Mouse (Mus musculus): ENCODE data around the gene Zfp526.

GRCm38 (mm10) chr7:25271651-25272444, 50.6 kb downstream of the Zfp526 start:
- no peak for TF ChIP-seq MYC (IDR thresholded peaks at IDR 0.05; ENCODE audit: low read depth, low read length)
- TF ChIP-seq CTCF (IDR thresholded peaks at IDR 0.05 in 2 of 3, conservative IDR thresholded peaks at IDR 0.05 in 1 of 3; ENCODE audit: control insufficient read depth in 1 of 3, insufficient read depth in 1 of 3, low read depth in 2 of 3, low read length in 3 of 3, poor library complexity in 1 of 3, severe bottlenecking in 1 of 3): no peak
- no peak for TF ChIP-seq TCF12 (IDR thresholded peaks at IDR 0.05; ENCODE audit: low read depth, low read length)
- no peak for TF ChIP-seq CHD2 (IDR thresholded peaks at IDR 0.05; ENCODE audit: low read length)
- TF ChIP-seq BHLHE40 (IDR thresholded peaks at IDR 0.05; ENCODE audit: borderline replicate concordance, low read depth, low read length): no peak
- TF ChIP-seq EP300 (IDR thresholded peaks at IDR 0.05; ENCODE audit: low read depth in 1 of 2, low read length in 2 of 2): no peak
- no peak for TF ChIP-seq RCOR1 (IDR thresholded peaks at IDR 0.05; ENCODE audit: low read depth, low read length)
- TF ChIP-seq HCFC1 (IDR thresholded peaks at IDR 0.05; ENCODE audit: low read depth, low read length): no peak
